Mouse (Mus musculus): ENCODE data around the gene Eml3.
"Not testable (repeated sequence)": the region's sequence is repeated elsewhere in the genome, so short reads cannot be mapped to it uniquely, and the experiment has no call there.

The Eml3 gene

DNA sequence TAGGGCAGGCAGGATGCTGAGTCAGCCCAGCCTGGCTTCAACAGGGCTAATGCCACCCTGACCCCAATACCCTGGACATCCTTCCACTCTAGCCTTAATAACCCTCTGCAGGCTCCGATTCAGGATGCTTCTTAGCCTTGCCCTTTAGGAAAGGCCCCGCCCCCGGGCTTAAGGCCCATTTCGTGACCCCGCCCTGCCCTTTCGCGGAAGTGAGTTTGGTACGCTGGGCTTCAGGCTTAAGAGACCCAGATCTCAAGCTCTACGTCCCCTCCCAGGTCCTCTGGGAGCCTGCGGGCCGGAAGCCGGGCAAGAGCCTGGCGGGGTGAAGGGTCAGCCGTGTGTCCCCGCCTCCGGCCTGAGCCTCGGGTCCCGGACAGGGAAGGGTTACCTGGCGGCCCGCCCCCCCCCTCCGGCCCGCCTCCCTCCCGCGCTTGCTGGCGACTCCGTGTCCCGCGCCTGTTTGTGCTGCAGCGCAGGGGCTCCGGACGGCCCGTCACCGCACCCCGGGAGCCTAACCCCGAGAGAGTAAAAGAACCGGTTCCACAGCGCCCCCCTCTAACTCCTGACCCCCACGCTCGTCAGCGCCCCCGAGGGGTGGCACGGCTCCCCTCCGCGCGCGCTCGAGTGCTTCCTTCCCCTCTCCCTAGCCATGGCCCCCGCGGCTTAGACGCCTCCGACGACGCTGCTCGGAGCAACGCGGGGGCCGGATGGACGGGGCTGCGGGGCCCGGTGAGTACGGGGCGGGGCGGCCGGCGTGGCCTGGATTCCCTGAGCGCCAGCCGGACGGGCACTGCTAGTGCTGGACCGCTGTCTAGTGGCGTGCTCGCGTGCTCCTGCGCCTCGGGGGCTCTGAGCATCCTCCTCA is at the start of gene Eml3, which contains the start of gene Rom1:
Gene Eml3 (plus strand): TSS at position 329 of the 865 bp plus-strand sequence.
Gene Rom1 (minus strand): TSS at position 133 of the 865 bp plus-strand sequence.
- peak; percentile 53 for DNase-seq (ENCODE audit: low read depth, low spot score)

DNA sequence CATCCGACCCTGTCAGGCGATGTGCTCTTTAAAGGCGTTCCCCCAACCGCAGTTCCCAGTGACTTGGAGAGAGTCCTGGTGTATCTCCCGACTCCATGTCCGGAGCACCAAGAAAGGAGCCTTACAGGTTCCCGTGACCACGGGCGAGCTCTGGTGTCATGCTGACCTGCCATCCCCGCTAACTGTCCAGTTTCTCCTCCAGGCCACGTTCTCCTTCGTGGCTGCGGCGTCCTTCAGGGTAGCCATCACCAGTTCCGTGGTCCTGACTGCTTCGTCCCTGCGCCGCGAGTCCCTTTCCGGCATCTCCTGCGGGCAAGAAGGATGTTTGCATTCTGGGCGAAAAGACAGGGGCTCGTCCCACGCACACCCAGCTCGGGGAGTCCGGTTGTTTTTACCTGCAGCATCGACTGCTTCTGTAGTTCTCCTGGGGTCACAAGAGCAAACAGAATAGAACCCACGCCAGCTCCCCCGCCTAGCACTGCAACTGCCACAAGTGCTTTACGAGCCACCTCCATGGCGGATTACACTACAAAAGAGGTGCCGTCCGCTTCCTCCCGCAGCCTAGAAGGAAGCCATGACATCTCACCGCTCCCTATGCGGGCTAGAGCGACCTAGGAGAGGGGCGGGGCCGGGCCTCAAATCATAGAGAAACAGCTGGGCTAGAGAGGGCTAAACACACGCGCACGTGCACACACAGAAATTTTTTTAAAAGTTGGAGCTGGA is 48.9 kb upstream of the Eml3 start, which contains the start of gene Uqcc3:
Gene Uqcc3 (minus strand): TSS at position 613 of the 723 bp plus-strand sequence.
- peak; percentile 70 for DNase-seq (ENCODE audit: low read depth, low spot score)

DNA sequence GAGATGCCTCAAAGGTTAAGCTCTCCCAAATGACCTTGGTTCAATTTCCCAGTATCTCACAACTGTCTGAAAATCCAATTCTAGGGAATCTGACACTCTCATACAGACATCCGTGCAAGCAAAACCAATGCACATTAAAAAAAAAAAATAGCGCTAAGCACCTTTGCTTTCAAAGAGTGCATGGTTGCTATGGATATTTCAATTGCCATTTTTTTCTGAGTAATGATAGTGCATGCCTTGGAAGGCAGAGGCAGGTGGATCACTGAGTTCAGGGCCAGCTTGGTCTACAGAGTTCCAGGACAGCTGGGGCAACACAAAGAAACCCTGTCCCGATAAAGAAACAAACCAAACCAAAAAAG is 48.3 kb upstream of the Eml3 start:
- DNase-seq (ENCODE audit: low read depth, low spot score), result no peak

DNA sequence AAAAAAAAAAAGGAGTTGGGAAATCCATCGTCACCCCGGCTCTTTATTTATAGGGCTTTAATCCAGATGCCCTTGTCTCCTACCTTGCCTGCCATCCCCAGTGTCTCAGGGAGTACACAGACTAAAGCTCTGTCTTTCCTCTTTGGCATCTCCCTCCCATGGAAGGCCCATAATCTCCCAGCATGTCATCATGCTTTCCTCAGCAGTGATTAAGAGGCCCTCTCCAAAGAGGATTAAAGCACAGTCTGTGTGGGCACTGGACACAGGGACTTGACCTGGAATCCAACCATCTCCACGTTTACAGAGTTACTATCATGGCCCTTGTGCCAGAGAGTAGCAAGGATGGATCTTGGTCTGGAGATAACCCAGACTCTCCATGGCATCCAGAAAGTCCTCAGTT is 45.7 kb upstream of the Eml3 start, which contains the start of the genes Lbhd1 and Gm49403:
Gene Lbhd1 (plus strand): TSS at position 117 of the 400 bp plus-strand sequence.
Gene Gm49403 (plus strand): TSS at position 315 of the 400 bp plus-strand sequence.
- no peak for DNase-seq (ENCODE audit: low read depth, low spot score)

- DNase-seq (ENCODE audit: low read depth, low spot score), result no peak
Observed at GRCm38 (mm10) chr19:8886916-8887584, 42.3 kb upstream of the Eml3 start.

- DNase-seq (ENCODE audit: low read depth, low spot score), result no peak
Observed at GRCm38 (mm10) chr19:8887585-8888463, 41.5 kb upstream of the Eml3 start.

- DNase-seq (ENCODE audit: low read depth, low spot score), result peak; percentile 95
Observed at GRCm38 (mm10) chr19:8888511-8889385, 40.6 kb upstream of the Eml3 start, which contains the start of the genes 1810009A15Rik and Gm49416. Gene 1810009A15Rik (plus strand): TSS chr19:8888853. Gene Gm49416 (plus strand): TSS chr19:8888926.

- peak; percentile 75 for DNase-seq (ENCODE audit: low read depth, low spot score)
Observed at GRCm38 (mm10) chr19:8892829-8893766, 36.3 kb upstream of the Eml3 start, which contains the start of gene Ints5. Gene Ints5 (plus strand): TSS chr19:8893005.

DNA sequence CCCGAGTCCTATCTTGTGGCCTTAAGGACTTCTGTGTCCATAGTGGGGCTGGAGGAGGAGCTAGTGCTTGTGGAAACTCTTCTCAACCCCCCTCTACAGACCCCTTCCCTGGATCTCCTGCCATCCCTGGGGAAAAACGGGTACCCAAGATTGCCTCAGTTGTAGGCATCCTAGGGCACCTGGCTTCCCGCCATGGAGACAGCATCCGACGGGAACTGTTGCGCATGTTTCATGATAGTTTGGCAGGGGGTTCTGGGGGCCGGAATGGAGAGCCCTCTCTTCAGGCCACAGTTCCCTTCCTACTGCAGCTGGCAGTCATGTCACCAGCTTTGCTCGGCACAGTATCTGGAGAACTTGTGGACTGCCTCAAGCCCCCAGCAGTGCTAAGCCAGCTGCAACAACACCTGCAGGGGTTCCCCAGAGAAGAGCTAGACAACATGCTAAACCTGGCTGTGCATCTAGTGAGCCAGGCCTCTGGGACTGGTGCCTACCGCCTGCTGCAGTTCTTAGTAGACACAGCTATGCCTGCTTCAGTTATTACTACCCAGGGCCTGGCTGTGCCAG is 33.9 kb upstream of the Eml3 start:
- DNase-seq (ENCODE audit: low read depth, low spot score), result no peak

DNA sequence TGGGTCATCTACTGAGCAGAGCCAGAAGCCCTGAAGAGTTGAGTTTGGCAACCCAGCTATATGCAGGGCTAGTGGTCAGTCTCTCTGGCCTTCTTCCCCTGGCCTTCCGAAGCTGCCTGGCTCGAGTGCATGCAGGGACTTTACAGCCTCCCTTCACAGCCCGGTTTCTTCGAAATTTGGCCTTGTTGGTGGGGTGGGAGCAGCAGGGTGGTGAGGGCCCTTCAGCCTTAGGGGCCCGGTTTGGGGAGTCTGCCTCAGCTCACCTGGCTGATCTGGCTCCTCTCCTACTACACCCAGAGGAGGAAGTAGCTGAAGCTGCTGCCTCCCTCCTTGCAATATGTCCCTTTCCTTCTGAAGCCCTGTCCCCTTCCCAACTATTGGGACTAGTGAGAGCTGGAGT is 33.1 kb upstream of the Eml3 start:
- not testable (repeated sequence) for DNase-seq (ENCODE audit: low read depth, low spot score)

- DNase-seq (ENCODE audit: low read depth, low spot score), result not testable (repeated sequence)
Observed at GRCm38 (mm10) chr19:8897211-8897864, 32.0 kb upstream of the Eml3 start.

DNA sequence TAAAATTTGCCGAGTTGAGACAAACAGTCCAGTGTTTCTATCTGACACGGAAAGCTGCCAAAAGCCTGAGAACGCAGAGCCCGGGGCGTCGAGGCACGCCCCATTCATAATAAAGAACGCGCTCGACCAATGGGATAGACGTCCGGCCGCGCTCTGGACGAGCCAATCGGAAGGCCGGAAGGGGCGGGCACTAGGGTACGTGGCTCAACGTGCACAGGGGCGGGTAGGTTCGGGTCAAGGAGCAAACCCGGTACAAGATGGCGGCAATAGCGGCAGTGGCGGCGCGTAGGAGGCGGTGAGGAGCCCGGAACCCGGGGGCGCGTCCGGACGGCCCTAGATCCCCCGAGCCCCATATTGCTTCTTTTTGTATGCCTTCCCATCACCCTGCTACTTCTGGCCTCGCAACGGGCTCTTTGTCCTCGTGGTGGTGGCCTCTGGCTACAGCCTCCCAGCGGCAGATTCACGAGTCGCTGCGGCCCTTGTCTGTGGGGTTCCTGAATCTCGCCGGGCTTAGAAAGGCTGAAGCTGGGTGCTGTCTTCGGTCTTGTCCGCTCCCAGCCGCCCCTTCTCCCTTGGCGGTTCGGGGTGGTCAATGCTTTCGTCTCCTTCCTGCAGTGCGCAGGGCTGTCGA is 31.4 kb upstream of the Eml3 start, which contains the start of gene Ganab:
Gene Ganab (plus strand): TSS at position 207 of the 631 bp plus-strand sequence.
- DNase-seq (ENCODE audit: low read depth, low spot score), result peak; percentile 93

DNA sequence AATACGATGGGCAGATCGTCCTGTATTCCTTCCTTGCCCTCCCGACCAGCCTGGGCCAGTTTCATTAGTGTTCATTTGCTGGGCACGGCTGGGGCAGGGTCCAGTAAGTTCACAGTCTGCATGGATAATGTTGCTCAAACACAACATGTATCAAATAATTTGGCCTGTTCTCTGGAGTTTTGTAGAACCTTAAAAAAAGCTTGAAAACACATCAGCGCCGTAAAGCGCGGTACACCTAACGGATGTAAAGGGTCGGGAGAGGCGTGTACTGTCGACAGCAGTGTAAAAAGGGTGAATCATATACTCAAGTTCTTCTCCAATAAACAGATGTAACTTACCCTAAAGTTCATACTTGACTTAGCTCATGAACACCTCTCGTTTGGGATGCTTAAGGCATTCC is 30.8 kb upstream of the Eml3 start:
- DNase-seq (ENCODE audit: low read depth, low spot score), result no peak

- DNase-seq (ENCODE audit: low read depth, low spot score), result no peak
Observed at GRCm38 (mm10) chr19:8899079-8899478, 30.3 kb upstream of the Eml3 start.

DNA sequence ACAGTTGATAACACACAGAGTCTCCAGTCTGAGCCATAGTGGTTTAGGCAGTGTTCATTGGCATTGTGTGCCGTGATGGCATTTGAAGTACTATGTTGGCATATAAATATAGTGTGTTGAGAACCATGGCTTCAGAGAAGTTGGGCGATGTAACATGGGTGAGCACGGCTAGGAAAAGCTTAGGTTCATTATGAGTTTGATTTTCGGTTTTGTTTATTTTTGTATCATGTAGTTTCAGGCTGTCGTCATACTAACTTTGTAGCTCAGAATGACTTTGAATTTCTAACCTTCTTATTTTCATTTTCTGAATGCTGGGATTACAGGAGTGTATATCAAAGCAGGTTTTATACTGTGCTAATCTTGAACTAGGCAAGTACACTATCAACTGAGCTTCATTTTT is 25.9 kb upstream of the Eml3 start:
- no peak for DNase-seq (ENCODE audit: low read depth, low spot score)

DNA sequence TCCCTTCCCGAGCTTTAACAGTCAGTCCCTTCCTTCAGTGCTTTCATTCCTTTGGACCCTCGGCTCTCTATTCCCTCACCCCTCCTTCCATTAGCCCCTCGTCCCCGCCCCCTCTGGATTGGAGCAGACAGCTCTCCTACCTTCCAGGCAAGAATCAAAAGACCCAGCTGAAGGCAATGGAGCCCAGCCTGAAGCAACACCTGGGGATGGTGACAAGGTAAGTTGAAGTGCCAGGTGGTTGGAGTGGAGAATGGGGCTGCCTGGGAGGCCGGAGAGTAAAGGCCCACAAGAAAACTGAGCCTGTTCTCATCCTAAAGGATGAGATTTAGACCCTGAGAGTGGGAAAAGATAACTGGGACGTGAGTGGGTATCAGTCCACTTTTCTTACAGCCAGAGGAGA is 20.8 kb upstream of the Eml3 start:
- DNase-seq (ENCODE audit: low read depth, low spot score), result no peak

- DNase-seq (ENCODE audit: low read depth, low spot score), result no peak
Observed at GRCm38 (mm10) chr19:8911810-8912209, 17.5 kb upstream of the Eml3 start.
